Mouse (Mus musculus): ENCODE data around the gene Setd1b.

Gene Setd1b

GRCm38 (mm10) chr5:123159446-123159845, 17.5 kb downstream of the Setd1b start:
- DNase-seq (ENCODE audit: low spot score in 2 of 2): no peak

- no peak for DNase-seq (ENCODE audit: low spot score in 2 of 2)
Observed at GRCm38 (mm10) chr5:123159866-123160265, 17.9 kb downstream of the Setd1b start.

GRCm38 (mm10) chr5:123160341-123160740, 18.3 kb downstream of the Setd1b start:
- DNase-seq (ENCODE audit: low spot score in 2 of 2): no peak

GRCm38 (mm10) chr5:123162942-123163341, 20.9 kb downstream of the Setd1b start:
- no peak for DNase-seq (ENCODE audit: low spot score in 2 of 2)

- DNase-seq (ENCODE audit: low spot score in 2 of 2): no peak
Observed at GRCm38 (mm10) chr5:123166437-123166836, 24.4 kb downstream of the Setd1b start.

GRCm38 (mm10) chr5:123167591-123167990, 25.6 kb downstream of the Setd1b start:
- no peak for DNase-seq (ENCODE audit: low spot score in 2 of 2)

- no peak for DNase-seq (ENCODE audit: low spot score in 2 of 2)
Observed at GRCm38 (mm10) chr5:123169284-123169683, 27.3 kb downstream of the Setd1b start, which contains the start of gene Psmd9. Psmd9 (plus strand) TSS chr5:123169413.

- DNase-seq (ENCODE audit: low spot score in 2 of 2): no peak
Observed at GRCm38 (mm10) chr5:123170365-123170764, 28.4 kb downstream of the Setd1b start.

GRCm38 (mm10) chr5:123171646-123172350, 29.8 kb downstream of the Setd1b start:
- peak; percentile 84 to 86 for DNase-seq (ENCODE audit: low spot score in 2 of 2)

GRCm38 (mm10) chr5:123178792-123179191, 36.8 kb downstream of the Setd1b start:
- no peak for DNase-seq (ENCODE audit: low spot score in 2 of 2)

GRCm38 (mm10) chr5:123180390-123180789, 38.4 kb downstream of the Setd1b start:
- no peak for DNase-seq (ENCODE audit: low spot score in 2 of 2)

- DNase-seq (ENCODE audit: low spot score in 2 of 2): peak in 1 of 2 experiments; percentile 55
Observed at GRCm38 (mm10) chr5:123181536-123181935, 39.5 kb downstream of the Setd1b start.

GRCm38 (mm10) chr5:123182651-123183050, 40.7 kb downstream of the Setd1b start, which contains the start of gene Hpd:
Hpd (minus strand) TSS chr5:123182727.
- DNase-seq (ENCODE audit: low spot score in 2 of 2): no peak

GRCm38 (mm10) chr5:123185966-123186365, 44.0 kb downstream of the Setd1b start:
- no peak for DNase-seq (ENCODE audit: low spot score in 2 of 2)

- DNase-seq (ENCODE audit: low spot score in 2 of 2): no peak
Observed at GRCm38 (mm10) chr5:123187306-123187705, 45.3 kb downstream of the Setd1b start.

- DNase-seq (ENCODE audit: low spot score in 2 of 2): no peak
Observed at GRCm38 (mm10) chr5:123190912-123191311, 48.9 kb downstream of the Setd1b start.

- no peak for DNase-seq (ENCODE audit: low spot score in 2 of 2)
Observed at GRCm38 (mm10) chr5:123191427-123191826, 49.4 kb downstream of the Setd1b start.

GRCm38 (mm10) chr5:123192606-123193150, 50.7 kb downstream of the Setd1b start:
- DNase-seq (ENCODE audit: low spot score in 2 of 2): no peak

- DNase-seq (ENCODE audit: low spot score in 2 of 2): no peak
Observed at GRCm38 (mm10) chr5:123193436-123193835, 51.4 kb downstream of the Setd1b start.

- no peak for DNase-seq (ENCODE audit: low spot score in 2 of 2)
Observed at GRCm38 (mm10) chr5:123194856-123195255, 52.9 kb downstream of the Setd1b start.

- no peak for DNase-seq (ENCODE audit: low spot score in 2 of 2)
Observed at GRCm38 (mm10) chr5:123195500-123196000, 53.6 kb downstream of the Setd1b start.

- no peak for DNase-seq (ENCODE audit: low spot score in 2 of 2)
Observed at GRCm38 (mm10) chr5:123196746-123197145, 54.8 kb downstream of the Setd1b start.

GRCm38 (mm10) chr5:123198523-123198922, 56.5 kb downstream of the Setd1b start:
- DNase-seq (ENCODE audit: low spot score in 2 of 2): no peak
